Comparison of ENCODE assay signal across 8 mouse cellular contexts in the genomic region with DNA sequence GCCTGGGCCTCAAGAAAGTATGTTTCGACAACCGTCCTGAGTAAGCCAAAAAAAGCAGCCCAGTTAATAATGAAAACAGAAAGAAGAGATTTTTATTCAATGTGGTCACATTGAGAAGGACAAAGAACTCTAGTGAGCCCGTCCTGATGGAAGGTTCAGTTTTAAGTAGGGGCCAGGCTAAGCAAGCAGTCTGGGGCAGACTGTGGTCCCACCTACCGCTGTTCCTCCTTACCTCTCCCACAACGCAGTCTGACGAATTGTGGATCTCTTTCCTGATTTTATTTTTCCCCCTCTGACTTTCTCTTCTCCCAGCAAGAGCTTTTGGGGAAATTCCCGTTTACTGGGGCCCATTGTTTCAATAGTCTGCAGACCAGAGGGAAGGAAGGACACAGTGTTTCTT. TPM values are rescaled to one million over a fixed set of nuclear protein-coding genes. Genes with fewer than 3 reads are reported as not detected.
A peak's percentile ranks its signal among the peaks of the same experiment; 100 is the strongest.
DNase-seq lines count a peak whose midpoint lies in the region; ATAC-seq and TF ChIP-seq lines count a peak whose summit lies in the region.

No protein-coding gene starts in this region.

- ATAC-seq in embryonic facial prominence, embryonic 13.5 days (ENCODE audit: insufficient number of reproducible peaks, insufficient read depth, low FRiP score, low TSS enrichment, low read depth) = no peak
- ATAC-seq in intestine, embryonic 14.5 days (replicated peaks; ENCODE audit: low FRiP score, low TSS enrichment, low read depth) = peak; percentile 9; the same call in 1 of the 2 replicates
- 0 out of 2 replicates have a peak, but pooled peaks have one; percentile 17 for ATAC-seq in neural tube, embryonic 12.5 days (ENCODE audit: low FRiP score, low read depth)

- TF ChIP-seq CTCF in layer of hippocampus, adult 2 months (conservative IDR thresholded peaks at IDR 0.05) = no peak

- peak overlapping the region; percentile 72 for H3K9ac ChIP-seq in embryonic facial prominence, embryonic 13.5 days
- H3K9ac ChIP-seq in intestine, embryonic 14.5 days (ENCODE audit: low read length) = peak overlapping the region; percentile 61
- peak overlapping the region; percentile 63; the same call in 1 of the 2 replicates for H3K9ac ChIP-seq in neural tube, embryonic 12.5 days

- DNase-seq in layer of hippocampus, adult 2 months (ENCODE audit: low spot score in 2 of 2) = no peak
- DNase-seq in layer of hippocampus, adult 18-20 months (ENCODE audit: low spot score in 2 of 2) = no peak
- DNase-seq in intestine, embryonic 14.5 days (ENCODE audit: low spot score) = no peak
- no peak for DNase-seq in yolk sac, embryonic 10.5 days (ENCODE audit: low spot score)
- no peak for DNase-seq in cerebellum, postnatal 14 days
- DNase-seq in kidney, postnatal 14 days = no peak

- H3K27ac ChIP-seq in layer of hippocampus, adult 2 months = peak overlapping the region; percentile 90
- H3K27ac ChIP-seq in embryonic facial prominence, embryonic 13.5 days = peak overlapping the region; percentile 99
- peak overlapping the region; percentile 100 for H3K27ac ChIP-seq in intestine, embryonic 14.5 days (ENCODE audit: low read depth)
- H3K27ac ChIP-seq in neural tube, embryonic 12.5 days = peak overlapping the region; percentile 99

- H3K27me3 ChIP-seq in embryonic facial prominence, embryonic 13.5 days = no peaks in the 10 kb centered on the region
- H3K27me3 ChIP-seq in intestine, embryonic 14.5 days (replicated peaks; ENCODE audit: control insufficient read depth, insufficient read depth, low read length) = no peaks in the 10 kb centered on the region
- no peaks in the 10 kb centered on the region for H3K27me3 ChIP-seq in neural tube, embryonic 12.5 days (replicated peaks)

- peaks cover 42% of the 10 kb centered on the region for H3K4me1 ChIP-seq in embryonic facial prominence, embryonic 13.5 days
- peaks cover 33% of the 10 kb centered on the region for H3K4me1 ChIP-seq in intestine, embryonic 14.5 days (replicated peaks; ENCODE audit: control insufficient read depth, insufficient read depth, low read length)
- H3K4me1 ChIP-seq in neural tube, embryonic 12.5 days = peaks cover 25% of the 10 kb centered on the region

- peak overlapping the region; percentile 63 for H3K4me2 ChIP-seq in embryonic facial prominence, embryonic 13.5 days
- H3K4me2 ChIP-seq in intestine, embryonic 14.5 days (ENCODE audit: low read length) = peak overlapping the region; percentile 61
- H3K4me2 ChIP-seq in neural tube, embryonic 12.5 days (replicated peaks) = peak overlapping the region; percentile 65

- H3K9me3 ChIP-seq in embryonic facial prominence, embryonic 13.5 days = no peaks in the 10 kb centered on the region
- H3K9me3 ChIP-seq in intestine, embryonic 14.5 days (ENCODE audit: control insufficient read depth, low read length) = no peaks in the 10 kb centered on the region
- H3K9me3 ChIP-seq in neural tube, embryonic 12.5 days = no peaks in the 10 kb centered on the region

- H3K4me3 ChIP-seq in layer of hippocampus, adult 2 months = no peak overlapping the region
- no peak overlapping the region; the same call in 1 of the 2 replicates for H3K4me3 ChIP-seq in embryonic facial prominence, embryonic 13.5 days
- no peak overlapping the region for H3K4me3 ChIP-seq in intestine, embryonic 14.5 days (ENCODE audit: low read depth, low read length)
- H3K4me3 ChIP-seq in neural tube, embryonic 12.5 days = no peak overlapping the region

- H3K36me3 ChIP-seq in embryonic facial prominence, embryonic 13.5 days = no peaks in the 10 kb centered on the region
- no peaks in the 10 kb centered on the region for H3K36me3 ChIP-seq in intestine, embryonic 14.5 days (ENCODE audit: control insufficient read depth, insufficient read depth, low read length)
- H3K36me3 ChIP-seq in neural tube, embryonic 12.5 days = no peaks in the 10 kb centered on the region

- WGBS in embryonic facial prominence, embryonic 13.5 days = 9% methylated on average over 7 of the region's 7 CpGs
- 12% methylated on average over 7 of the region's 7 CpGs for WGBS in intestine, embryonic 14.5 days
- WGBS in neural tube, embryonic 12.5 days = 17% methylated on average over 7 of the region's 7 CpGs

RNA-seq across cellular contexts. Expression of a gene that starts 21.5 kb away (rescaled TPM):
- 100 to 1,000 TPM; 298 to 301 TPM for total RNA-seq in layer of hippocampus, adult 2 months (2021)
- total RNA-seq in layer of hippocampus, adult 18-20 months (2021) = 100 to 1,000 TPM; 283 to 296 TPM
- 659 and 711 TPM in 2 replicates for polyA plus RNA-seq in embryonic facial prominence, embryonic 13.5 days (2015; fragmentation: Nextera tagmentation; extraction: Ambion mirVana)
- polyA plus RNA-seq in intestine, embryonic 14.5 days (2014; fragmentation: Nextera tagmentation; extraction: Ambion mirVana) = 671 and 756 TPM in 2 replicates
- 605 and 637 TPM in 2 replicates for polyA plus RNA-seq in neural tube, embryonic 12.5 days (2016; fragmentation: Nextera tagmentation; extraction: Ambion mirVana)
